Mouse (Mus musculus) cortical plate, adult 2 months (tissue): ENCODE results near the gene Ccdc69. TPM values are rescaled to one million over a fixed set of nuclear protein-coding genes. Genes with fewer than 3 reads are reported as not detected.

ENCODE experiments used
- H3K27ac ChIP-seq: fragments of 200-500 bp; 2 replicates; pipeline ENCODE4 v1.5.1; 2012; ENCODE audit warnings: low read length, control low read depth, inconsistent platforms; ENCODE audit not compliant: insufficient read depth
- H3K4me1 ChIP-seq: fragments of 200-500 bp; 2 replicates; pipeline ENCODE4 v1.6.1; 2011; ENCODE audit warnings: low read length; ENCODE audit not compliant: control insufficient read depth, insufficient read depth
- H3K4me3 ChIP-seq: fragments of 200-500 bp; 2 replicates; pipeline ENCODE4 v1.5.1; 2011; ENCODE audit warnings: mild to moderate bottlenecking, low read length, control low read depth; ENCODE audit not compliant: insufficient read depth
- CTCF ChIP-seq: fragments of 200-500 bp; IDR thresholded peaks from 2 replicates; pipeline ENCODE4 v1.5.1; 2011; ENCODE audit warnings: mild to moderate bottlenecking, control low read depth, low read length; ENCODE audit not compliant: insufficient read depth; ENCODE audit errors: extremely low read depth
- POLR2A ChIP-seq: fragments of 200-500 bp; IDR thresholded peaks from 2 replicates; pipeline ENCODE4 v1.6.1; 2011; ENCODE audit warnings: mild to moderate bottlenecking, low read length, control low read depth; ENCODE audit not compliant: insufficient read depth; ENCODE audit errors: extremely low read depth
- polyA plus RNA-seq: library from polyadenylated mRNA; depleted of rRNA; stranded (reverse); fragments of >200 nt; gene quantifications from 2 replicates; pipeline ENCODE4 v1.2.3, GENCODE M21; 2012

The Ccdc69 gene
- polyA plus RNA-seq, 1 experiment, result 0.58 TPM

- Histone ChIP-seq H3K4me1 (no peaks in the 10 kb centered on the region), H3K27ac (no peak overlapping the region), H3K4me3 (no peak overlapping the region)
- TF ChIP-seq POLR2A, result no peak
These were observed 1.7 kb downstream of the Ccdc69 start for GRCm38 (mm10) chr11:55076234-55076633.

DNA sequence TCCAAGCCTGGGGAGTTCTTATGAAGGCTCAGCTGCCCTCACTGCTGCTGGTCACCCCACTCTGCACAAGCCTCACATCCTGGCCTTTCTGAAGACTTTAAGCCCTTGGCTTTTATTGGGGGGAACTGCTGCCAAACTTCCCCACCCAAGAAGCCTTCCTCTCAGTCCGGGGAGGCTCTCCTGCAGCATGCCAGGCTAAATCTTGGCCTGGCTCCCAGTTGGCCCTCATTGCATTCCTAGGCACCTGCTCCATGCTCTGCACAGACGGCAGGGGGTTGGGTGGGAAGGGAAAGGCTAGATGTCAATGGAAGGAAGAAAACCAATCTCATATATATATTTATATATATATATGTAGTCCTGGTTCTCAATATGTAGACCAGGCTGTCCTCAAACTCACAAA, 2.3 kb downstream of the Ccdc69 start:
- no peaks in the 10 kb centered on the region for H3K4me1 ChIP-seq
- H3K4me3 ChIP-seq, result no peak overlapping the region
- H3K27ac ChIP-seq, result no peak overlapping the region
- TF ChIP-seq POLR2A (no peak), CTCF (no peak)

GRCm38 (mm10) chr11:55073191-55073590, 4.7 kb downstream of the Ccdc69 start:
- TF ChIP-seq POLR2A (no peak), CTCF (no peak)
- no peaks in the 10 kb centered on the region for H3K4me1 ChIP-seq
- H3K4me3 ChIP-seq, result no peak overlapping the region
- H3K27ac ChIP-seq, result no peak overlapping the region

GRCm38 (mm10) chr11:55072467-55072866, 5.5 kb downstream of the Ccdc69 start:
- TF ChIP-seq POLR2A, result no peak
- TF ChIP-seq CTCF, result no peak
- Histone ChIP-seq H3K4me1 (no peaks in the 10 kb centered on the region), H3K4me3 (no peak overlapping the region), H3K27ac (no peak overlapping the region)

DNA sequence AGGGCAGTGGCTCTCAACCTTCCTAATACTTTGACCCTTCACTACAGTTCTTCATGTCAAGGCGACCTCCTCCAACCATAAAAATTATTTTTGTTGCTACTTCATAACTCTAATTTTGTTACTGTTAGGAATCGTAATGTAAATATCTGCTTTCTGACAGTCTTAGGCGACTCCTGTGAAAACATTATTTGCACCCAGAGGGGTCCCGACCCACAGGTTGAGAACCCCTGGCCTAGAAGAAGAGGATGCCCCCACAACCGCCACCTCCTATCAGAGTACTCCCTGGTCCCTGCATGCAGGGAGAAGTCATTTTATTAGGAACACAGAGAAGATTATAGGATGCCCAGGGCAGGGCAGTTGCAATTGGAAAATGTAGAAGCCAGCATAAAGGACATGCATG, 6.6 kb downstream of the Ccdc69 start:
- TF ChIP-seq CTCF (no peak), POLR2A (no peak)
- no peaks in the 10 kb centered on the region for H3K4me1 ChIP-seq
- H3K4me3 ChIP-seq, result no peak overlapping the region
- no peak overlapping the region for H3K27ac ChIP-seq

- H3K4me1 ChIP-seq, result no peaks in the 10 kb centered on the region
- H3K4me3 ChIP-seq, result no peak overlapping the region
- TF ChIP-seq POLR2A (no peak), CTCF (no peak)
- no peak overlapping the region for H3K27ac ChIP-seq
These were observed 8.9 kb downstream of the Ccdc69 start for GRCm38 (mm10) chr11:55069023-55069422.

DNA sequence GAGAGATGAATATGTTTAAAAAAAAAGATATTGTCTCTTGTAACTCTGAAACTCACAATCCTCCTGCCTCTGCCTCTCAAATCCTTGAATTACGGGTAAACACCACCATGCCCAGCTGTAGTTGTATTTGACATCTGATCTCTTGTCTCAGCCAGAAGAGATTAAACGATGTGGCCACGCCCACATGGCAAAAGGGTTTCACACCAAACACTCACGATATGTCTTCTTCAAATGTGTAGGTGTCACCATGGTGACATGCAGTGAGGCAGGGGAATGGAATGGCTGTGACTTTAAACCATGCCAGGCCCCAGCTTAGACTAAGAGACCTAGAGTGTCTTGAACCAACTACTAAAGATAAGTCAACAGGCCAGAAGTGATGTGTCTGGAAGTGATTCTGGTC, 11.0 kb downstream of the Ccdc69 start:
- no peak overlapping the region for H3K27ac ChIP-seq
- no peaks in the 10 kb centered on the region for H3K4me1 ChIP-seq
- no peak overlapping the region for H3K4me3 ChIP-seq
- TF ChIP-seq POLR2A (no peak), CTCF (no peak)

GRCm38 (mm10) chr11:55062856-55063255, 15.1 kb downstream of the Ccdc69 start:
- Histone ChIP-seq H3K4me3 (no peak overlapping the region), H3K27ac (no peak overlapping the region), H3K4me1 (no peaks in the 10 kb centered on the region)
- no peak for TF ChIP-seq CTCF
- no peak for TF ChIP-seq POLR2A

GRCm38 (mm10) chr11:55060802-55061201, 17.1 kb downstream of the Ccdc69 start:
- TF ChIP-seq POLR2A, result no peak
- TF ChIP-seq CTCF, result no peak
- Histone ChIP-seq H3K27ac (no peak overlapping the region), H3K4me3 (no peak overlapping the region), H3K4me1 (no peaks in the 10 kb centered on the region)

GRCm38 (mm10) chr11:55057511-55057910, 20.4 kb downstream of the Ccdc69 start:
- TF ChIP-seq CTCF, result no peak
- no peak for TF ChIP-seq POLR2A
- Histone ChIP-seq H3K4me3 (no peak overlapping the region), H3K4me1 (no peaks in the 10 kb centered on the region), H3K27ac (no peak overlapping the region)
